Mouse (Mus musculus): ENCODE results near the gene Hnrnpl. TPM values are rescaled to one million over a fixed set of nuclear protein-coding genes. Genes with fewer than 3 reads are reported as not detected.
A peak's percentile ranks its signal among the peaks of the same experiment; 100 is the strongest.

Gene Hnrnpl
- polyA plus RNA-seq, 1 experiment from 2014 or later = 254 TPM

GRCm38 (mm10) chr7:28807641-28808220, 610 bp upstream of the Hnrnpl start:
- H3K9me3 ChIP-seq (ENCODE audit: low read depth, low read length) = no peaks in the 10 kb centered on the region
- peak overlapping the region; percentile 91 for H3K9ac ChIP-seq
- ATAC-seq (ENCODE audit: insufficient read depth) (no peak), DNase-seq (no peak)
- no peak for TF ChIP-seq CTCF (IDR thresholded peaks at IDR 0.05; ENCODE audit: low read depth)
- H3K27me3 ChIP-seq (ENCODE audit: insufficient read depth, low read length) = no peaks in the 10 kb centered on the region
- WGBS = 40% methylated on average over 6 of the region's 8 CpGs
- H3K4me1 ChIP-seq (ENCODE audit: insufficient read depth) = peaks cover 24% of the 10 kb centered on the region
- H3K36me3 ChIP-seq (ENCODE audit: insufficient read depth) = peaks cover 13% of the 10 kb centered on the region
- peak overlapping the region; percentile 81 for H3K4me3 ChIP-seq (ENCODE audit: low read depth, low read length)
- peak overlapping the region; percentile 100 for H3K27ac ChIP-seq (ENCODE audit: low read depth)
- H3K4me2 ChIP-seq = peak overlapping the region; percentile 98

GRCm38 (mm10) chr7:28808957-28809393, 634 bp downstream of the Hnrnpl start:
- no peaks in the 10 kb centered on the region for H3K27me3 ChIP-seq (ENCODE audit: insufficient read depth, low read length)
- ATAC-seq (ENCODE audit: insufficient read depth) (peak; percentile 64), DNase-seq (peak; percentile 97)
- H3K4me1 ChIP-seq (ENCODE audit: insufficient read depth) = peaks cover 15% of the 10 kb centered on the region
- under 1% methylated on average over 32 of the region's 32 CpGs for WGBS
- H3K4me2 ChIP-seq = peak overlapping the region; percentile 98
- peak overlapping the region; percentile 100 for H3K27ac ChIP-seq (ENCODE audit: low read depth)
- no peaks in the 10 kb centered on the region for H3K9me3 ChIP-seq (ENCODE audit: low read depth, low read length)
- TF ChIP-seq CTCF (IDR thresholded peaks at IDR 0.05; ENCODE audit: low read depth) = no peak
- peak overlapping the region; percentile 91 for H3K9ac ChIP-seq
- peak overlapping the region; percentile 81 for H3K4me3 ChIP-seq (ENCODE audit: low read depth, low read length)
- H3K36me3 ChIP-seq (ENCODE audit: insufficient read depth) = peaks cover 25% of the 10 kb centered on the region

- peak overlapping the region; percentile 81 for H3K4me3 ChIP-seq (ENCODE audit: low read depth, low read length)
- H3K27ac ChIP-seq (ENCODE audit: low read depth) = peak overlapping the region; percentile 100
- ATAC-seq (ENCODE audit: insufficient read depth) = peak; percentile 28
- peaks cover 31% of the 10 kb centered on the region for H3K36me3 ChIP-seq (ENCODE audit: insufficient read depth)
- H3K4me2 ChIP-seq = peak overlapping the region; percentile 98
- no peaks in the 10 kb centered on the region for H3K9me3 ChIP-seq (ENCODE audit: low read depth, low read length)
- H3K27me3 ChIP-seq (ENCODE audit: insufficient read depth, low read length) = no peaks in the 10 kb centered on the region
- peak overlapping the region; percentile 91 for H3K9ac ChIP-seq
- under 1% methylated on average over 35 of the region's 35 CpGs for WGBS
- TF ChIP-seq CTCF (IDR thresholded peaks at IDR 0.05; ENCODE audit: low read depth) = no peak; the same call in 1 of the 2 replicates
- H3K4me1 ChIP-seq (ENCODE audit: insufficient read depth) = peaks cover 14% of the 10 kb centered on the region
- DNase-seq = no peak
These were observed 1.2 kb downstream of the Hnrnpl start for GRCm38 (mm10) chr7:28809401-28810089.

- H3K36me3 ChIP-seq (ENCODE audit: insufficient read depth) = peaks cover 39% of the 10 kb centered on the region
- H3K9me3 ChIP-seq (ENCODE audit: low read depth, low read length) = no peaks in the 10 kb centered on the region
- no peaks in the 10 kb centered on the region for H3K27me3 ChIP-seq (ENCODE audit: insufficient read depth, low read length)
- ATAC-seq (ENCODE audit: insufficient read depth) = peak; percentile 89
- DNase-seq = peak; percentile 100
- TF ChIP-seq CTCF (IDR thresholded peaks at IDR 0.05; ENCODE audit: low read depth) = peak; percentile 69
- H3K27ac ChIP-seq (ENCODE audit: low read depth) = peak overlapping the region; percentile 100
- peak overlapping the region; percentile 92 for H3K9ac ChIP-seq
- peak overlapping the region; percentile 81 for H3K4me3 ChIP-seq (ENCODE audit: low read depth, low read length)
- peaks cover 14% of the 10 kb centered on the region for H3K4me1 ChIP-seq (ENCODE audit: insufficient read depth)
- under 1% methylated on average over 70 of the region's 70 CpGs for WGBS
- peak overlapping the region; percentile 98 for H3K4me2 ChIP-seq
These were observed 2.0 kb downstream of the Hnrnpl start for GRCm38 (mm10) chr7:28810107-28811066.

GRCm38 (mm10) chr7:28811228-28811627, 2.9 kb downstream of the Hnrnpl start:
- WGBS = under 1% methylated on average over 40 of the region's 40 CpGs

GRCm38 (mm10) chr7:28811640-28812275, 3.4 kb downstream of the Hnrnpl start:
- peak overlapping the region; percentile 92 for H3K9ac ChIP-seq
- H3K4me3 ChIP-seq (ENCODE audit: low read depth, low read length) = peak overlapping the region; percentile 81
- H3K27ac ChIP-seq (ENCODE audit: low read depth) = peak overlapping the region; percentile 100
- DNase-seq = no peak
- TF ChIP-seq CTCF (IDR thresholded peaks at IDR 0.05; ENCODE audit: low read depth) = no peak
- H3K36me3 ChIP-seq (ENCODE audit: insufficient read depth) = peaks cover 53% of the 10 kb centered on the region
- peak overlapping the region; percentile 95 for H3K4me2 ChIP-seq
- ATAC-seq (ENCODE audit: insufficient read depth) = no peak
- no peaks in the 10 kb centered on the region for H3K27me3 ChIP-seq (ENCODE audit: insufficient read depth, low read length)
- H3K9me3 ChIP-seq (ENCODE audit: low read depth, low read length) = no peaks in the 10 kb centered on the region
- peaks cover 14% of the 10 kb centered on the region for H3K4me1 ChIP-seq (ENCODE audit: insufficient read depth)
- 3% methylated on average over 7 of the region's 7 CpGs for whole genome bisulfite sequencing

More at GRCm38 (mm10) chr7:28811228-28811627, 2.9 kb downstream of the Hnrnpl start:
- TF ChIP-seq CTCF (IDR thresholded peaks at IDR 0.05; ENCODE audit: low read depth) = no peak
- Histone ChIP-seq H3K27me3 (ENCODE audit: insufficient read depth, low read length) (no peaks in the 10 kb centered on the region), H3K4me3 (ENCODE audit: low read depth, low read length) (peak overlapping the region; percentile 81), H3K4me2 (peak overlapping the region; percentile 95), H3K36me3 (ENCODE audit: insufficient read depth) (peaks cover 48% of the 10 kb centered on the region), H3K9me3 (ENCODE audit: low read depth, low read length) (no peaks in the 10 kb centered on the region), H3K27ac (ENCODE audit: low read depth) (peak overlapping the region; percentile 100), H3K9ac (peak overlapping the region; percentile 92), H3K4me1 (ENCODE audit: insufficient read depth) (peaks cover 14% of the 10 kb centered on the region)
- ATAC-seq (ENCODE audit: insufficient read depth) (peak; percentile 22; the same call in 1 of the 2 replicates), DNase-seq (peak; percentile 99)
